In genomic region chr10:81192270-81192967, GRCm38 (mm10) we compare ENCODE assay signal across 8 mouse cellular contexts. TPM values are rescaled to one million over a fixed set of nuclear protein-coding genes. Genes with fewer than 3 reads are reported as not detected.
DNase-seq lines count a peak whose midpoint lies in the region; ATAC-seq and TF ChIP-seq lines count a peak whose summit lies in the region.

No protein-coding gene starts in this region.

- peak overlapping the region; percentile 89 for H3K9ac ChIP-seq in limb, embryonic 11.5 days (ENCODE audit: low read length)
- H3K9ac ChIP-seq in midbrain, embryonic 12.5 days (replicated peaks), result peak overlapping the region; percentile 74

- no peak for ATAC-seq in erythroblast, adult 5-6 weeks (replicated peaks; ENCODE audit: low FRiP score, poor library complexity, severe bottlenecking)
- ATAC-seq in limb, embryonic 11.5 days (ENCODE audit: insufficient number of reproducible peaks, low FRiP score, low TSS enrichment, low read depth), result peak; percentile 81
- peak; percentile 84 for ATAC-seq in midbrain, embryonic 12.5 days (ENCODE audit: low FRiP score, low read depth)

- DNase-seq in embryo, embryonic 9.5 days (ENCODE audit: extremely low spot score), result peak; percentile 81
- DNase-seq in heart, adult 18-20 months, result peak; percentile 87 to 90
- peak; percentile 88 for DNase-seq in kidney, adult 2 months
- DNase-seq in limb, embryonic 11.5 days (ENCODE audit: low spot score), result peak; percentile 77
- DNase-seq in spleen, adult 2 months (ENCODE audit: low read depth in 1 of 2, low spot score in 2 of 2), result peak; percentile 80 to 82

- TF ChIP-seq CTCF in kidney, adult 2 months (conservative IDR thresholded peaks at IDR 0.05; ENCODE audit: insufficient read depth, insufficient read length, low read depth, low read length), result no peak
- no peak for TF ChIP-seq CTCF in spleen, adult 2 months (IDR thresholded peaks at IDR 0.05; ENCODE audit: extremely low read depth, insufficient read depth, insufficient read length, insufficient replicate concordance)

- peaks cover 52% of the 10 kb centered on the region for H3K27me3 ChIP-seq in erythroblast, embryonic 14.5 days (ENCODE audit: control insufficient read depth)
- H3K27me3 ChIP-seq in kidney, adult 2 months (replicated peaks; ENCODE audit: control insufficient read depth, insufficient read depth, low read length), result no peaks in the 10 kb centered on the region
- peaks cover 29% of the 10 kb centered on the region for H3K27me3 ChIP-seq in limb, embryonic 11.5 days (ENCODE audit: control insufficient read depth, insufficient read depth, low read length)
- H3K27me3 ChIP-seq in midbrain, embryonic 12.5 days, result peaks cover 37% of the 10 kb centered on the region
- no peaks in the 10 kb centered on the region for H3K27me3 ChIP-seq in spleen, adult 2 months (ENCODE audit: control insufficient read depth, insufficient read depth, low read length)

- H3K36me3 ChIP-seq in erythroblast, embryonic 14.5 days (ENCODE audit: control insufficient read depth), result peaks cover 29% of the 10 kb centered on the region
- H3K36me3 ChIP-seq in kidney, adult 2 months (ENCODE audit: control insufficient read depth, insufficient read depth, low read length), result no peaks in the 10 kb centered on the region
- peaks cover 5% of the 10 kb centered on the region for H3K36me3 ChIP-seq in limb, embryonic 11.5 days (ENCODE audit: control insufficient read depth, insufficient read depth, low read length)
- peaks cover 26% of the 10 kb centered on the region for H3K36me3 ChIP-seq in midbrain, embryonic 12.5 days
- peaks cover 10% of the 10 kb centered on the region for H3K36me3 ChIP-seq in spleen, adult 2 months (ENCODE audit: control insufficient read depth, insufficient read depth, low read length)

- H3K9me3 ChIP-seq in erythroblast, embryonic 14.5 days (ENCODE audit: control insufficient read depth, low read length), result peaks cover 3% of the 10 kb centered on the region; the same call in 1 of the 2 replicates
- H3K9me3 ChIP-seq in limb, embryonic 11.5 days (ENCODE audit: control insufficient read depth, low read length), result no peaks in the 10 kb centered on the region
- H3K9me3 ChIP-seq in midbrain, embryonic 12.5 days, result no peaks in the 10 kb centered on the region

- peak overlapping the region; percentile 82 for H3K4me3 ChIP-seq in erythroblast, embryonic 14.5 days (replicated peaks)
- H3K4me3 ChIP-seq in kidney, adult 2 months (ENCODE audit: insufficient read depth, low read depth, low read length), result peak overlapping the region; percentile 83
- peak overlapping the region; percentile 57 for H3K4me3 ChIP-seq in limb, embryonic 11.5 days (ENCODE audit: low read depth, low read length)
- peak overlapping the region; percentile 71 for H3K4me3 ChIP-seq in midbrain, embryonic 12.5 days
- peak overlapping the region; percentile 71 for H3K4me3 ChIP-seq in spleen, adult 2 months (ENCODE audit: extremely low read depth, insufficient read depth, insufficient read length)

- peak overlapping the region; percentile 78 for H3K4me2 ChIP-seq in limb, embryonic 11.5 days (ENCODE audit: low read depth, severe bottlenecking)
- peak overlapping the region; percentile 96 for H3K4me2 ChIP-seq in midbrain, embryonic 12.5 days (replicated peaks)

- TF ChIP-seq POLR2A in kidney, adult 2 months (IDR thresholded peaks at IDR 0.05; ENCODE audit: low read depth, low read length), result peak; percentile 79
- peak; percentile 81; the same call in 1 of the 2 replicates for TF ChIP-seq POLR2A in spleen, adult 2 months (IDR thresholded peaks at IDR 0.05; ENCODE audit: low read depth, low read length)

- peak overlapping the region; percentile 94 for H3K27ac ChIP-seq in kidney, adult 2 months (ENCODE audit: insufficient read depth, low read depth, low read length)
- peak overlapping the region; percentile 82 for H3K27ac ChIP-seq in limb, embryonic 11.5 days (replicated peaks; ENCODE audit: low read depth, low read length)
- H3K27ac ChIP-seq in midbrain, embryonic 12.5 days (replicated peaks), result peak overlapping the region; percentile 92
- peak overlapping the region; percentile 95 for H3K27ac ChIP-seq in spleen, adult 2 months (ENCODE audit: insufficient read depth, low read length)

- WGBS in kidney, adult 2 months, result under 1% methylated on average over 93 of the region's 93 CpGs
- 1% methylated on average over 82 of the region's 93 CpGs for WGBS in limb, embryonic 11.5 days
- WGBS in midbrain, embryonic 12.5 days, result 1% methylated on average over 93 of the region's 93 CpGs
- WGBS in spleen, adult 2 months, result under 1% methylated on average over 92 of the region's 93 CpGs

- peaks cover 60% of the 10 kb centered on the region for H3K4me1 ChIP-seq in erythroblast, embryonic 14.5 days (ENCODE audit: control insufficient read depth)
- H3K4me1 ChIP-seq in kidney, adult 2 months (ENCODE audit: control insufficient read depth, insufficient read depth, low read length), result peaks cover 3% of the 10 kb centered on the region; the same call in 1 of the 2 replicates
- peaks cover 12% of the 10 kb centered on the region; the same call in 1 of the 2 replicates for H3K4me1 ChIP-seq in limb, embryonic 11.5 days (ENCODE audit: control insufficient read depth, insufficient read depth, low read length)
- H3K4me1 ChIP-seq in midbrain, embryonic 12.5 days, result peaks cover 26% of the 10 kb centered on the region
- peaks cover 19% of the 10 kb centered on the region for H3K4me1 ChIP-seq in spleen, adult 2 months (ENCODE audit: control insufficient read depth, insufficient read depth, insufficient read length)

RNA-seq across cellular contexts. Expression of gene 4930442H23Rik, which starts 8.8 kb away (rescaled TPM):
- not detected in 2 replicates for polyA plus RNA-seq in erythroblast, embryonic 14.5 days (2012)
- not detected in 2 replicates for total RNA-seq in erythroblast, adult 5-6 weeks (2015; ENCODE audit: low replicate concordance)
- total RNA-seq in erythroblast, adult 5-6 weeks (2017; ENCODE audit: low replicate concordance), result not detected in 2 replicates
- total RNA-seq in heart, adult 18-20 months (2021), result not detected
- not detected in 2 replicates for polyA plus RNA-seq in kidney, adult 2 months (2012; rRNA removed)
- not detected in 2 replicates for polyA plus RNA-seq in limb, embryonic 11.5 days (2014; fragmentation: Nextera tagmentation; extraction: Ambion mirVana)
- 0.18 TPM in 1 of 2 replicates, not detected in the other for polyA plus RNA-seq in midbrain, embryonic 12.5 days (2016; fragmentation: Nextera tagmentation; extraction: Ambion mirVana)
- polyA plus RNA-seq in spleen, adult 2 months (2012; rRNA removed), result not detected in 2 replicates

RNA-seq across cellular contexts. Expression of gene Nmrk2, which starts 9.4 kb away (rescaled TPM):
- not detected in 2 replicates for polyA plus RNA-seq in erythroblast, embryonic 14.5 days (2012)
- total RNA-seq in erythroblast, adult 5-6 weeks (2015; ENCODE audit: low replicate concordance), result not detected in 2 replicates
- not detected in 2 replicates for total RNA-seq in erythroblast, adult 5-6 weeks (2017; ENCODE audit: low replicate concordance)
- 1 to 10 TPM; 7.1 to 8.8 TPM for total RNA-seq in heart, adult 18-20 months (2021)
- 0.97 TPM in 1 of 2 replicates, not detected in the other for polyA plus RNA-seq in kidney, adult 2 months (2012; rRNA removed)
- polyA plus RNA-seq in limb, embryonic 11.5 days (2014; fragmentation: Nextera tagmentation; extraction: Ambion mirVana), result 0.08 TPM in 1 of 2 replicates, not detected in the other
- not detected in 2 replicates for polyA plus RNA-seq in midbrain, embryonic 12.5 days (2016; fragmentation: Nextera tagmentation; extraction: Ambion mirVana)
- polyA plus RNA-seq in spleen, adult 2 months (2012; rRNA removed), result not detected in 2 replicates

RNA-seq across cellular contexts. Expression of gene Dapk3, which starts 9.6 kb away (rescaled TPM):
- polyA plus RNA-seq in erythroblast, embryonic 14.5 days (2012), result 8.1 and 8.3 TPM in 2 replicates
- total RNA-seq in erythroblast, adult 5-6 weeks (2015; ENCODE audit: low replicate concordance), result 3.3 and 7.3 TPM in 2 replicates
- 10.8 and 11.8 TPM in 2 replicates for total RNA-seq in erythroblast, adult 5-6 weeks (2017; ENCODE audit: low replicate concordance)
- 10 to 100 TPM; 29.9 to 34.5 TPM for total RNA-seq in heart, adult 18-20 months (2021)
- 52.9 and 54.0 TPM in 2 replicates for polyA plus RNA-seq in kidney, adult 2 months (2012; rRNA removed)
- polyA plus RNA-seq in limb, embryonic 11.5 days (2014; fragmentation: Nextera tagmentation; extraction: Ambion mirVana), result 43.3 and 49.1 TPM in 2 replicates
- polyA plus RNA-seq in midbrain, embryonic 12.5 days (2016; fragmentation: Nextera tagmentation; extraction: Ambion mirVana), result 77.3 and 79.6 TPM in 2 replicates
- 58.0 and 84.5 TPM in 2 replicates for polyA plus RNA-seq in spleen, adult 2 months (2012; rRNA removed)

RNA-seq across cellular contexts. Expression of gene Eef2, which starts 16.0 kb away (rescaled TPM):
- polyA plus RNA-seq in erythroblast, embryonic 14.5 days (2012), result 124 and 177 TPM in 2 replicates
- total RNA-seq in erythroblast, adult 5-6 weeks (2015; ENCODE audit: low replicate concordance), result 227 and 267 TPM in 2 replicates
- 388 and 458 TPM in 2 replicates for total RNA-seq in erythroblast, adult 5-6 weeks (2017; ENCODE audit: low replicate concordance)
- 1,000 to 10,000 TPM; 1,062 to 1,185 TPM for total RNA-seq in heart, adult 18-20 months (2021)
- polyA plus RNA-seq in kidney, adult 2 months (2012; rRNA removed), result 1,330 and 1,454 TPM in 2 replicates
- 428 TPM in 2 replicates for polyA plus RNA-seq in limb, embryonic 11.5 days (2014; fragmentation: Nextera tagmentation; extraction: Ambion mirVana)
- polyA plus RNA-seq in midbrain, embryonic 12.5 days (2016; fragmentation: Nextera tagmentation; extraction: Ambion mirVana), result 531 and 534 TPM in 2 replicates
- 1,457 and 1,736 TPM in 2 replicates for polyA plus RNA-seq in spleen, adult 2 months (2012; rRNA removed)

RNA-seq across cellular contexts. Expression of gene Pias4, which starts 24.7 kb away (rescaled TPM):
- polyA plus RNA-seq in erythroblast, embryonic 14.5 days (2012), result 13.4 and 16.4 TPM in 2 replicates
- total RNA-seq in erythroblast, adult 5-6 weeks (2015; ENCODE audit: low replicate concordance), result 4.4 and 11.3 TPM in 2 replicates
- total RNA-seq in erythroblast, adult 5-6 weeks (2017; ENCODE audit: low replicate concordance), result 12.3 and 19.3 TPM in 2 replicates
- total RNA-seq in heart, adult 18-20 months (2021), result 10 to 100 TPM; 16.5 to 16.9 TPM
- 34.6 and 36.8 TPM in 2 replicates for polyA plus RNA-seq in kidney, adult 2 months (2012; rRNA removed)
- 53.3 and 56.9 TPM in 2 replicates for polyA plus RNA-seq in limb, embryonic 11.5 days (2014; fragmentation: Nextera tagmentation; extraction: Ambion mirVana)
- polyA plus RNA-seq in midbrain, embryonic 12.5 days (2016; fragmentation: Nextera tagmentation; extraction: Ambion mirVana), result 58.6 and 64.9 TPM in 2 replicates
- polyA plus RNA-seq in spleen, adult 2 months (2012; rRNA removed), result 36.1 and 45.8 TPM in 2 replicates
